Mouse (Mus musculus): ENCODE results near the gene Mcm10. TPM values are rescaled to one million over a fixed set of nuclear protein-coding genes. Genes with fewer than 3 reads are reported as not detected.
"Not testable (repeated sequence)": the region's sequence is repeated elsewhere in the genome, so short reads cannot be mapped to it uniquely, and the experiment has no call there.

The Mcm10 gene
- polyA plus RNA-seq, 1 experiment from 2014 or later = 66.0 TPM

DNA sequence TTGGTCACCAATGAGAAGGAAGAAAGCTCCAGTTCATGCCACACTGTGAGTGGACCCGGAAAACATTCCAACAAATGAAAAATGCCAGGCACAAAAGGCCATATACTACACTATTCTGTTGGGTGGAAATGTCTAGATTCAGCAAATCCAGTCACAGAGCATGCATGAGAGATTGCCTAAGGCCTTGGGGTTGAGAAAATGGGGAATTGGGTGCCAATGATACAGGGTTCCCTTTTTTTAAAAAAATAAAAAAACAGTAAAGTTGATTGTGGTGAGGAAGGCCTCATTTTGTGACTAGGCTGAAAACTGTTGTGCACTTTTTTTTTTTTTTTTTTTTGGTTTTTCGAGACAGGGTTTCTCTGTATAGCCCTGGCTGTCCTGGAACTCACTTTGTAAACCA is 43.5 kb downstream of the Mcm10 start:
- ATAC-seq (replicated peaks; ENCODE audit: insufficient number of reproducible peaks, low FRiP score, low TSS enrichment, low read depth) = no peak
- Histone ChIP-seq H3K4me2 (ENCODE audit: low read depth, low read length) (no peak overlapping the region), H3K36me3 (replicated peaks; ENCODE audit: control insufficient read depth, insufficient read depth, low read depth, low read length) (no peaks in the 10 kb centered on the region), H3K4me1 (ENCODE audit: control insufficient read depth, insufficient read depth, low read length) (no peaks in the 10 kb centered on the region), H3K27me3 (ENCODE audit: control insufficient read depth, insufficient read depth, low read length) (no peaks in the 10 kb centered on the region), H3K27ac (replicated peaks; ENCODE audit: low read depth, low read length) (no peak overlapping the region), H3K4me3 (ENCODE audit: low read depth, low read length) (no peak overlapping the region), H3K9ac (replicated peaks; ENCODE audit: low read length) (no peak overlapping the region), H3K9me3 (replicated peaks; ENCODE audit: control insufficient read depth, low read length) (no peaks in the 10 kb centered on the region)
- 95% methylated on average over 1 of the region's 2 CpGs for WGBS
- no peak for DNase-seq (ENCODE audit: low spot score)

DNA sequence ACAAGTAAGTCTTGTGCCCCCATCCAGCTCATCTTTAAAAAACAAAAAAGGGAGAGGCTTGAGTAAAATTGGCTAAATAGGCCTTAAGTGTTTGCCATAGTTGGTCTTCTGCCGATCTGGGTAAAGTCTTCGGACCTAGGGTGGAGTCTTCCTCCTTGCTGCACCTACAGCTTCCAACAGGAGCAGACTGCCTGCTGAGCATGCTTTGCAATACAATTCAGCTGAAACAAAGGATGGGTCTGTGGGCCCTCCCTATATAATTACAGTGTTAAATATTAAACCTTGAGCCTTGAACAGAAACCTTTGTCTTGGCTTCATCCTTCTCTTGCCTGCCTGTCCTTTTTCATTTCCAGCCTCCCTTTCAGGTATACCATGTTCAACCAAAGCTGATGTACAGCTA is 44.8 kb downstream of the Mcm10 start:
- no peaks in the 10 kb centered on the region for H3K27me3 ChIP-seq (ENCODE audit: control insufficient read depth, insufficient read depth, low read length)
- no peaks in the 10 kb centered on the region for H3K4me1 ChIP-seq (ENCODE audit: control insufficient read depth, insufficient read depth, low read length)
- no peak overlapping the region for H3K9ac ChIP-seq (replicated peaks; ENCODE audit: low read length)
- DNase-seq (ENCODE audit: low spot score) (no peak), ATAC-seq (replicated peaks; ENCODE audit: insufficient number of reproducible peaks, low FRiP score, low TSS enrichment, low read depth) (no peak)
- H3K36me3 ChIP-seq (replicated peaks; ENCODE audit: control insufficient read depth, insufficient read depth, low read depth, low read length) = no peaks in the 10 kb centered on the region
- H3K4me3 ChIP-seq (ENCODE audit: low read depth, low read length) = no peak overlapping the region
- H3K9me3 ChIP-seq (replicated peaks; ENCODE audit: control insufficient read depth, low read length) = no peaks in the 10 kb centered on the region
- H3K27ac ChIP-seq (replicated peaks; ENCODE audit: low read depth, low read length) = no peak overlapping the region
- H3K4me2 ChIP-seq (ENCODE audit: low read depth, low read length) = no peak overlapping the region
- WGBS = 100% methylated on average over 2 of the region's 2 CpGs

DNA sequence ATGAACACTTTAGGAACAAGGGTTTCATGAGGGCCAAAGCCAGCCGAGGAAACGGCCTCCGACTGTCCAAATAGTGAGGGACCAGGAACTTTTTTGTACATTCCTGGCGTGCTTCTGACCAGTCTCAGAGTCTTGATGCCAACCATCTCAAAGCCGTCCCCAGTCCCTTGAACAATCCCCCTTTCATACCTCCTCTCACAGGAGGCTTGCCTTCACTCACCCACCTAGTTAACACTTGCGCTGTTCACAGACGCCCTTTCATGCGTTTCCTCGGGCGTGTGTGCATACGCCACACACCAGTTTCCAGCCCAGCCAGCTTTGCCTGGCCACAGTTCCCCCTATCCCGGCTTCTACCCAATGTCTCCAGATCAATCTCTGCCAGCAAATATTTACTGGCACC is 54.6 kb downstream of the Mcm10 start:
- Histone ChIP-seq H3K9me3 (replicated peaks; ENCODE audit: control insufficient read depth, low read length) (no peaks in the 10 kb centered on the region), H3K27ac (replicated peaks; ENCODE audit: low read depth, low read length) (no peak overlapping the region), H3K4me1 (ENCODE audit: control insufficient read depth, insufficient read depth, low read length) (no peaks in the 10 kb centered on the region), H3K27me3 (ENCODE audit: control insufficient read depth, insufficient read depth, low read length) (no peaks in the 10 kb centered on the region), H3K4me3 (ENCODE audit: low read depth, low read length) (no peak overlapping the region), H3K4me2 (ENCODE audit: low read depth, low read length) (no peak overlapping the region), H3K9ac (replicated peaks; ENCODE audit: low read length) (no peak overlapping the region), H3K36me3 (replicated peaks; ENCODE audit: control insufficient read depth, insufficient read depth, low read depth, low read length) (no peaks in the 10 kb centered on the region)
- DNase-seq (ENCODE audit: low spot score) = no peak
- WGBS = 85% methylated on average over 12 of the region's 12 CpGs
- ATAC-seq (replicated peaks; ENCODE audit: insufficient number of reproducible peaks, low FRiP score, low TSS enrichment, low read depth) = no peak

DNA sequence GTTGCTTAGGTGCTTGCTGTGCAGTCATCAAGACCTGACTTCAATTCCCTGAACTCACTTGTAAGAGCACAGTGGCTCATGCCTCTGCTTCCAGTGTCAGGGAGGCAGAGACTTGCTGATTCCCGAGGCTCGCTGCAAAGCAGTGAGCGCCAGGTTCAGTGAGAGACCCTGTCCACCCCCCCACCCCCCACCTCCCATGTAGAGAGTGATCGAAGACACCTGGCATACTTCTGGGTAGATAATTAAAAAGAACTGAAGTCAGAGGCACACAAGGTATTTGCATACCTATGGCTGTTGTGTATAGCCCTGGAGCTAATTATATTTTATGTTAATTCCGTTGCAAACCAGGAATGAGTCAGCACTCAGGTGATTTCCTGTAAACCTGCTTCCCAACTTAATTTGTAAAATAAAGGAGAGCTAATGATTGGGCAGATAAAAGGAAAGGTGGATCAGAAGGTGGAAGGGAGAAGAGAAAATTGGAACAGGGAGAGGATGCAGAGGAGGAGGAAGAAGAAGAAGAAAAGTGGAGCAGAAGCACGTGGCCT is 58.3 kb downstream of the Mcm10 start:
- DNase-seq (ENCODE audit: low spot score) = no peak
- H3K4me1 ChIP-seq (ENCODE audit: control insufficient read depth, insufficient read depth, low read length) = no peaks in the 10 kb centered on the region
- H3K4me2 ChIP-seq (ENCODE audit: low read depth, low read length) = no peak overlapping the region
- H3K27me3 ChIP-seq (ENCODE audit: control insufficient read depth, insufficient read depth, low read length) = no peaks in the 10 kb centered on the region
- no peak overlapping the region for H3K27ac ChIP-seq (replicated peaks; ENCODE audit: low read depth, low read length)
- no peak overlapping the region for H3K9ac ChIP-seq (replicated peaks; ENCODE audit: low read length)
- ATAC-seq (replicated peaks; ENCODE audit: insufficient number of reproducible peaks, low FRiP score, low TSS enrichment, low read depth) = no peak
- H3K4me3 ChIP-seq (ENCODE audit: low read depth, low read length) = no peak overlapping the region
- no peaks in the 10 kb centered on the region for H3K9me3 ChIP-seq (replicated peaks; ENCODE audit: control insufficient read depth, low read length)
- H3K36me3 ChIP-seq (replicated peaks; ENCODE audit: control insufficient read depth, insufficient read depth, low read depth, low read length) = no peaks in the 10 kb centered on the region
- 86% methylated on average over 6 of the region's 6 CpGs for WGBS

DNA sequence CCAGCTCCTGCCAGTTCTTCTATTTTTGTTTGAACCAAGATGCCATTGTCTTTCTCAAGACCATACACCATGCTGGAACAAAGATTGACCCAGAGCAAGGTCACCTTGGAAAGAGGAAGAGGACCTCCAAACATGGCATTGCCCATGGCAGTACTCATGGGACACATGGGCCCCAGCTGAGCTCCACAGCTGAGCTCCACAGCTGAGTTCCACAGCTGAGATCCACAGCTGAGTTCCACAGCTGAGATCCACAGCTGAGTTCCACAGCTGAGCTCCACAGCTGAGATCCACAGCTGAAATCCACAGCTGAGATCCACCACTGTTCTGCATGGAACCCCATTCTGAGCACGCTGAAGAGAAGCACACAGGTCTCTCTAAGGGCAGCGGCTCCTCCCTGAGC is 61.6 kb downstream of the Mcm10 start:
- Histone ChIP-seq H3K4me3 (ENCODE audit: low read depth, low read length) (no peak overlapping the region), H3K4me1 (ENCODE audit: control insufficient read depth, insufficient read depth, low read length) (no peaks in the 10 kb centered on the region), H3K36me3 (replicated peaks; ENCODE audit: control insufficient read depth, insufficient read depth, low read depth, low read length) (no peaks in the 10 kb centered on the region), H3K9me3 (replicated peaks; ENCODE audit: control insufficient read depth, low read length) (no peaks in the 10 kb centered on the region), H3K27ac (replicated peaks; ENCODE audit: low read depth, low read length) (no peak overlapping the region), H3K27me3 (ENCODE audit: control insufficient read depth, insufficient read depth, low read length) (no peaks in the 10 kb centered on the region), H3K4me2 (ENCODE audit: low read depth, low read length) (no peak overlapping the region), H3K9ac (replicated peaks; ENCODE audit: low read length) (no peak overlapping the region)
- no peak for ATAC-seq (replicated peaks; ENCODE audit: insufficient number of reproducible peaks, low FRiP score, low TSS enrichment, low read depth)
- 98% methylated on average over 2 of the region's 2 CpGs for WGBS
- no peak for DNase-seq (ENCODE audit: low spot score)

DNA sequence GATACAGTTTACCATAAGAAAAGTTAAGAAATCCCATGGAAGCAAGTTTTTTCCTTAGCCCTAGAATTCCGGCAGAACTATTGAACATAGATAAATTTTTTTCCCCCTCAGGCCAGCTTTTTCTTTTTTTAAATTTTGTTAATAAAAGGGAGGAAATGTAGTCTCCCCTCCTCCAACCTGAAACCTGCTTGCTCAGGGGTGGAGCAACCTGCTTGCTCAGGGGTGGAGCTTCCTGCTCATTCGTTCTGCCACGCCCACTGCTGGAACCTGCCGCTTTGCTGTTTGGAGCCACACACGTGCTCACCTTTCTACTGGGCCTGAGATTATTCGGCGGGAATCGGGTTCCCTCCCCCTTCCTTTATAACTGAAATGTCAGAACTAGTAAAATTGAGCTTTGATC is 62.9 kb downstream of the Mcm10 start:
- not testable (repeated sequence) for H3K27ac ChIP-seq (replicated peaks; ENCODE audit: low read depth, low read length); H3K4me1 ChIP-seq (ENCODE audit: control insufficient read depth, insufficient read depth, low read length); H3K36me3 ChIP-seq (replicated peaks; ENCODE audit: control insufficient read depth, insufficient read depth, low read depth, low read length); H3K4me3 ChIP-seq (ENCODE audit: low read depth, low read length); ATAC-seq (replicated peaks; ENCODE audit: insufficient number of reproducible peaks, low FRiP score, low TSS enrichment, low read depth); H3K9me3 ChIP-seq (replicated peaks; ENCODE audit: control insufficient read depth, low read length); H3K4me2 ChIP-seq (ENCODE audit: low read depth, low read length); H3K9ac ChIP-seq (replicated peaks; ENCODE audit: low read length); DNase-seq (ENCODE audit: low spot score); H3K27me3 ChIP-seq (ENCODE audit: control insufficient read depth, insufficient read depth, low read length)
- WGBS = 90% methylated on average over 4 of the region's 8 CpGs

DNA sequence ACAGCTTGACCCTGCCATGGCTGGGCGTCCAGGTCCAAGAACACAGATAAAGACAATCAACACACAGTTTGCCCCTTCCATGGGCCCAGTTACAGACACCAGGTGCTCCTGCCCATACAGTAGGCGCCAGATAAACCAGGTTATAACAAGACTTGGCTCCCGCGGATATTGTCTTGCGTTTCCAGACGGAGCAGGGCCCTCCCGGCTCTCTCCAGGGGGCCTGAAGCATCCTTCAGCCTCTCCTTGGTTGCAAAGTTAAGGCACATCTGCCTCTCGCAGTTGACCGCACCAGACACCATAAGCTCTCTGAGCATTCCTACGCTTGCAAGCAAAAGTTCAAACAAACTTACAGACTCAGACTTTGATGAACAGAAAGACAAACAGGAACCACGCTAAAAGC is 71.7 kb downstream of the Mcm10 start:
- H3K27me3 ChIP-seq (ENCODE audit: control insufficient read depth, insufficient read depth, low read length) = no peaks in the 10 kb centered on the region
- ATAC-seq (replicated peaks; ENCODE audit: insufficient number of reproducible peaks, low FRiP score, low TSS enrichment, low read depth) (no peak), DNase-seq (ENCODE audit: low spot score) (no peak)
- H3K4me2 ChIP-seq (ENCODE audit: low read depth, low read length) = no peak overlapping the region
- no peak overlapping the region for H3K4me3 ChIP-seq (ENCODE audit: low read depth, low read length)
- H3K9ac ChIP-seq (replicated peaks; ENCODE audit: low read length) = no peak overlapping the region
- no peaks in the 10 kb centered on the region for H3K4me1 ChIP-seq (ENCODE audit: control insufficient read depth, insufficient read depth, low read length)
- no peaks in the 10 kb centered on the region for H3K9me3 ChIP-seq (replicated peaks; ENCODE audit: control insufficient read depth, low read length)
- WGBS = 91% methylated on average over 11 of the region's 11 CpGs
- no peaks in the 10 kb centered on the region for H3K36me3 ChIP-seq (replicated peaks; ENCODE audit: control insufficient read depth, insufficient read depth, low read depth, low read length)
- H3K27ac ChIP-seq (replicated peaks; ENCODE audit: low read depth, low read length) = no peak overlapping the region
